Mouse (Mus musculus): ENCODE data around the gene Tmem63c. TPM values are rescaled to one million over a fixed set of nuclear protein-coding genes. Genes with fewer than 3 reads are reported as not detected.

Gene Tmem63c
- polyA plus RNA-seq, 1 experiment from 2014 or later: 11.1 TPM

- Histone ChIP-seq H3K4me1 (replicated peaks) (peaks cover 11% of the 10 kb centered on the region), H3K4me3 (no peak overlapping the region), H3K27me3 (no peaks in the 10 kb centered on the region), H3K9ac (no peak overlapping the region), H3K36me3 (no peaks in the 10 kb centered on the region), H3K27ac (replicated peaks) (no peak overlapping the region), H3K4me2 (no peak overlapping the region), H3K9me3 (no peaks in the 10 kb centered on the region)
- WGBS: 79% methylated on average over 7 of the region's 7 CpGs
- ATAC-seq (ENCODE audit: low FRiP score, low read depth): no peak
These were observed 18.3 kb upstream of the Tmem63c start for GRCm38 (mm10) chr12:87002815-87003214.

GRCm38 (mm10) chr12:87003606-87004005, 17.5 kb upstream of the Tmem63c start:
- Histone ChIP-seq H3K4me1 (replicated peaks) (peaks cover 11% of the 10 kb centered on the region), H3K9me3 (no peaks in the 10 kb centered on the region), H3K4me3 (no peak overlapping the region), H3K4me2 (no peak overlapping the region), H3K27ac (replicated peaks) (no peak overlapping the region), H3K36me3 (no peaks in the 10 kb centered on the region), H3K27me3 (no peaks in the 10 kb centered on the region), H3K9ac (no peak overlapping the region)
- 55% methylated on average over 3 of the region's 3 CpGs for WGBS
- ATAC-seq (ENCODE audit: low FRiP score, low read depth): no peak

- Histone ChIP-seq H3K27me3 (no peaks in the 10 kb centered on the region), H3K4me3 (no peak overlapping the region), H3K36me3 (no peaks in the 10 kb centered on the region), H3K4me2 (no peak overlapping the region), H3K9ac (no peak overlapping the region), H3K4me1 (replicated peaks) (peaks cover 11% of the 10 kb centered on the region), H3K27ac (replicated peaks) (no peak overlapping the region), H3K9me3 (no peaks in the 10 kb centered on the region)
- no peak for ATAC-seq (ENCODE audit: low FRiP score, low read depth)
- 88% methylated on average over 4 of the region's 4 CpGs for WGBS
These were observed 16.5 kb upstream of the Tmem63c start for GRCm38 (mm10) chr12:87004596-87004995.

GRCm38 (mm10) chr12:87017041-87017440, 4.1 kb upstream of the Tmem63c start:
- ATAC-seq (ENCODE audit: low FRiP score, low read depth): no peak
- Histone ChIP-seq H3K36me3 (no peaks in the 10 kb centered on the region), H3K4me1 (replicated peaks) (no peaks in the 10 kb centered on the region), H3K9ac (no peak overlapping the region), H3K4me2 (no peak overlapping the region), H3K9me3 (no peaks in the 10 kb centered on the region), H3K4me3 (no peak overlapping the region), H3K27ac (replicated peaks) (no peak overlapping the region), H3K27me3 (no peaks in the 10 kb centered on the region)
- WGBS: 43% methylated on average over 3 of the region's 3 CpGs

GRCm38 (mm10) chr12:87018756-87019155, 2.4 kb upstream of the Tmem63c start:
- Histone ChIP-seq H3K27ac (replicated peaks) (no peak overlapping the region), H3K36me3 (no peaks in the 10 kb centered on the region), H3K4me2 (no peak overlapping the region), H3K4me1 (replicated peaks) (no peaks in the 10 kb centered on the region), H3K9me3 (no peaks in the 10 kb centered on the region), H3K4me3 (no peak overlapping the region), H3K27me3 (no peaks in the 10 kb centered on the region), H3K9ac (no peak overlapping the region)
- WGBS: 79% methylated on average over 2 of the region's 2 CpGs
- ATAC-seq (ENCODE audit: low FRiP score, low read depth): no peak

GRCm38 (mm10) chr12:87022006-87022405, 866 bp downstream of the Tmem63c start:
- H3K27ac ChIP-seq (replicated peaks): no peak overlapping the region
- no peak overlapping the region for H3K4me2 ChIP-seq
- no peak overlapping the region for H3K9ac ChIP-seq
- H3K4me1 ChIP-seq (replicated peaks): peaks cover 8% of the 10 kb centered on the region; the same call in 1 of the 2 replicates
- no peak overlapping the region for H3K4me3 ChIP-seq
- no peak for ATAC-seq (ENCODE audit: low FRiP score, low read depth)
- H3K36me3 ChIP-seq: no peaks in the 10 kb centered on the region
- H3K27me3 ChIP-seq: no peaks in the 10 kb centered on the region
- WGBS: 89% methylated on average over 2 of the region's 2 CpGs
- no peaks in the 10 kb centered on the region for H3K9me3 ChIP-seq

- Histone ChIP-seq H3K4me3 (no peak overlapping the region), H3K4me2 (no peak overlapping the region), H3K27me3 (no peaks in the 10 kb centered on the region), H3K4me1 (replicated peaks) (peaks cover 23% of the 10 kb centered on the region), H3K27ac (replicated peaks) (no peak overlapping the region), H3K9me3 (no peaks in the 10 kb centered on the region), H3K9ac (no peak overlapping the region), H3K36me3 (no peaks in the 10 kb centered on the region)
- ATAC-seq (ENCODE audit: low FRiP score, low read depth): no peak
- WGBS: 78% methylated on average over 3 of the region's 3 CpGs
These were observed 2.3 kb downstream of the Tmem63c start for GRCm38 (mm10) chr12:87023456-87023855.

GRCm38 (mm10) chr12:87026109-87026870, 5.2 kb downstream of the Tmem63c start:
- Histone ChIP-seq H3K9ac (peak overlapping the region; percentile 76), H3K4me3 (peak overlapping the region; percentile 59), H3K27ac (replicated peaks) (peak overlapping the region; percentile 90), H3K27me3 (no peaks in the 10 kb centered on the region), H3K4me2 (peak overlapping the region; percentile 74), H3K9me3 (no peaks in the 10 kb centered on the region), H3K36me3 (no peaks in the 10 kb centered on the region), H3K4me1 (replicated peaks) (peaks cover 23% of the 10 kb centered on the region)
- WGBS: 3% methylated on average over 30 of the region's 30 CpGs
- ATAC-seq (ENCODE audit: low FRiP score, low read depth): peak; percentile 82

- Histone ChIP-seq H3K9ac (peak overlapping the region; percentile 76), H3K4me1 (replicated peaks) (peaks cover 23% of the 10 kb centered on the region), H3K4me3 (peak overlapping the region; percentile 59), H3K36me3 (no peaks in the 10 kb centered on the region), H3K27ac (replicated peaks) (peak overlapping the region; percentile 90), H3K27me3 (no peaks in the 10 kb centered on the region), H3K4me2 (peak overlapping the region; percentile 74), H3K9me3 (no peaks in the 10 kb centered on the region)
- no peak; the same call in 1 of the 2 replicates for ATAC-seq (ENCODE audit: low FRiP score, low read depth)
- WGBS: 12% methylated on average over 8 of the region's 8 CpGs
These were observed 5.7 kb downstream of the Tmem63c start for GRCm38 (mm10) chr12:87026871-87027240.

- peaks cover 23% of the 10 kb centered on the region for H3K4me1 ChIP-seq (replicated peaks)
- peak overlapping the region; percentile 74 for H3K4me2 ChIP-seq
- H3K27ac ChIP-seq (replicated peaks): no peak overlapping the region
- peak overlapping the region; percentile 59 for H3K4me3 ChIP-seq
- H3K9me3 ChIP-seq: no peaks in the 10 kb centered on the region
- no peaks in the 10 kb centered on the region for H3K27me3 ChIP-seq
- H3K36me3 ChIP-seq: no peaks in the 10 kb centered on the region
- 43% methylated on average over 5 of the region's 5 CpGs for WGBS
- 0 out of 2 replicates have a peak, but pooled peaks have one; percentile 17 for ATAC-seq (ENCODE audit: low FRiP score, low read depth)
- H3K9ac ChIP-seq: 0 out of 2 replicates have a peak overlapping the region, but pooled peaks have one; percentile 23
These were observed 6.3 kb downstream of the Tmem63c start for GRCm38 (mm10) chr12:87027391-87027790.

- Histone ChIP-seq H3K27ac (replicated peaks) (no peak overlapping the region), H3K36me3 (no peaks in the 10 kb centered on the region), H3K4me2 (peak overlapping the region; percentile 74), H3K9me3 (no peaks in the 10 kb centered on the region), H3K9ac (no peak overlapping the region), H3K4me1 (replicated peaks) (peaks cover 23% of the 10 kb centered on the region), H3K4me3 (peak overlapping the region; percentile 59), H3K27me3 (no peaks in the 10 kb centered on the region)
- 79% methylated on average over 2 of the region's 2 CpGs for WGBS
- no peak for ATAC-seq (ENCODE audit: low FRiP score, low read depth)
These were observed 6.9 kb downstream of the Tmem63c start for GRCm38 (mm10) chr12:87028068-87028467.

GRCm38 (mm10) chr12:87029251-87029976, 8.3 kb downstream of the Tmem63c start:
- no peak for ATAC-seq (ENCODE audit: low FRiP score, low read depth)
- H3K4me3 ChIP-seq: no peak overlapping the region
- no peaks in the 10 kb centered on the region for H3K27me3 ChIP-seq
- no peak overlapping the region for H3K4me2 ChIP-seq
- no peak overlapping the region for H3K9ac ChIP-seq
- no peaks in the 10 kb centered on the region for H3K36me3 ChIP-seq
- no peaks in the 10 kb centered on the region for H3K9me3 ChIP-seq
- WGBS: 66% methylated on average over 5 of the region's 5 CpGs
- H3K27ac ChIP-seq (replicated peaks): no peak overlapping the region
- H3K4me1 ChIP-seq (replicated peaks): peaks cover 23% of the 10 kb centered on the region
